Mouse (Mus musculus): ENCODE measurements around the gene Kcnj12. TPM values are rescaled to one million over a fixed set of nuclear protein-coding genes. Genes with fewer than 3 reads are reported as not detected.

Gene Kcnj12
- polyA plus RNA-seq, 1 experiment, result 0.81 TPM

- H3K36me3 ChIP-seq (ENCODE audit: control insufficient read depth, insufficient read depth, low read length), result no peaks in the 10 kb centered on the region
- no peaks in the 10 kb centered on the region for H3K27me3 ChIP-seq (ENCODE audit: control insufficient read depth, insufficient read depth, low read length)
- WGBS, result 2% methylated on average over 8 of the region's 8 CpGs
- no peak for TF ChIP-seq CTCF (IDR thresholded peaks at IDR 0.05; ENCODE audit: extremely low read depth, insufficient read length, insufficient replicate concordance, low read depth, low read length)
- TF ChIP-seq POLR2A (IDR thresholded peaks at IDR 0.05; ENCODE audit: low read depth, low read length), result no peak
- H3K4me3 ChIP-seq (ENCODE audit: low read depth, low read length), result no peak overlapping the region
- H3K27ac ChIP-seq (ENCODE audit: insufficient read depth, low read depth, low read length), result no peak overlapping the region
- H3K4me1 ChIP-seq (ENCODE audit: control insufficient read depth, insufficient read depth, insufficient read length, low read length), result peaks cover 2% of the 10 kb centered on the region; the same call in 1 of the 2 replicates
Observed at GRCm38 (mm10) chr11:61042593-61042992, 20.2 kb downstream of the Kcnj12 start.

GRCm38 (mm10) chr11:61043055-61043992 lies 21.0 kb downstream of the Kcnj12 start:
- no peak overlapping the region for H3K27ac ChIP-seq (ENCODE audit: insufficient read depth, low read depth, low read length)
- H3K4me1 ChIP-seq (ENCODE audit: control insufficient read depth, insufficient read depth, insufficient read length, low read length), result peaks cover 2% of the 10 kb centered on the region; the same call in 1 of the 2 replicates
- no peak overlapping the region for H3K4me3 ChIP-seq (ENCODE audit: low read depth, low read length)
- TF ChIP-seq CTCF (IDR thresholded peaks at IDR 0.05; ENCODE audit: extremely low read depth, insufficient read length, insufficient replicate concordance, low read depth, low read length) (no peak), POLR2A (IDR thresholded peaks at IDR 0.05; ENCODE audit: low read depth, low read length) (no peak)
- H3K36me3 ChIP-seq (ENCODE audit: control insufficient read depth, insufficient read depth, low read length), result no peaks in the 10 kb centered on the region
- H3K27me3 ChIP-seq (ENCODE audit: control insufficient read depth, insufficient read depth, low read length), result no peaks in the 10 kb centered on the region
- WGBS, result 63% methylated on average over 12 of the region's 12 CpGs

- Histone ChIP-seq H3K27me3 (ENCODE audit: control insufficient read depth, insufficient read depth, low read length) (no peaks in the 10 kb centered on the region), H3K36me3 (ENCODE audit: control insufficient read depth, insufficient read depth, low read length) (no peaks in the 10 kb centered on the region), H3K27ac (ENCODE audit: insufficient read depth, low read depth, low read length) (no peak overlapping the region), H3K4me1 (ENCODE audit: control insufficient read depth, insufficient read depth, insufficient read length, low read length) (peaks cover 2% of the 10 kb centered on the region; the same call in 1 of the 2 replicates), H3K4me3 (ENCODE audit: low read depth, low read length) (no peak overlapping the region)
- no peak for TF ChIP-seq CTCF (IDR thresholded peaks at IDR 0.05; ENCODE audit: extremely low read depth, insufficient read length, insufficient replicate concordance, low read depth, low read length)
- no peak for TF ChIP-seq POLR2A (IDR thresholded peaks at IDR 0.05; ENCODE audit: low read depth, low read length)
- 82% methylated on average over 5 of the region's 5 CpGs for WGBS
Observed at GRCm38 (mm10) chr11:61044741-61045140, 22.4 kb downstream of the Kcnj12 start.

GRCm38 (mm10) chr11:61047441-61047840 lies 25.1 kb downstream of the Kcnj12 start:
- Histone ChIP-seq H3K4me3 (ENCODE audit: low read depth, low read length) (no peak overlapping the region), H3K27me3 (ENCODE audit: control insufficient read depth, insufficient read depth, low read length) (no peaks in the 10 kb centered on the region), H3K36me3 (ENCODE audit: control insufficient read depth, insufficient read depth, low read length) (no peaks in the 10 kb centered on the region), H3K4me1 (ENCODE audit: control insufficient read depth, insufficient read depth, insufficient read length, low read length) (peaks cover 2% of the 10 kb centered on the region; the same call in 1 of the 2 replicates), H3K27ac (ENCODE audit: insufficient read depth, low read depth, low read length) (no peak overlapping the region)
- 69% methylated on average over 5 of the region's 5 CpGs for WGBS
- TF ChIP-seq CTCF (IDR thresholded peaks at IDR 0.05; ENCODE audit: extremely low read depth, insufficient read length, insufficient replicate concordance, low read depth, low read length) (no peak), POLR2A (IDR thresholded peaks at IDR 0.05; ENCODE audit: low read depth, low read length) (no peak)

DNA sequence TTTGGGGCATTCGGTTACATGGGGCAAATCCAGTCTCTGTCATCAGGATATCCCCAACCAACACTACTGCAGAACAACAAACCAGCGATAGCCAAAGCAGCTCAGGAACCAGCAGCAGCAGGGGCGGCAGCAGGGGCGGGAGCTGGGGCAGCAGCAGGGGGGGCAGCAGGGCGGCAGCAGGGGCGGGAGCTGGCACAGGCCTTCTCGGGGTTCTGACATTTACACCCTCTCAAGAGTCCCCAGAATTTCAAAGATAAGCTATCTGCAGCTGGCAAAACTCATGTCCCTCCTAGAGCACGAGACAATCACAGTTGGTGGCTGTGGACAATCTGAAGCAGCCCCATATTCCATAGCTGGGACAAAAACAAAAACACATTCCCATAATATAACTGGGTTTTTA lies 28.8 kb downstream of the Kcnj12 start:
- TF ChIP-seq CTCF (IDR thresholded peaks at IDR 0.05; ENCODE audit: extremely low read depth, insufficient read length, insufficient replicate concordance, low read depth, low read length) (no peak), POLR2A (IDR thresholded peaks at IDR 0.05; ENCODE audit: low read depth, low read length) (no peak)
- H3K4me1 ChIP-seq (ENCODE audit: control insufficient read depth, insufficient read depth, insufficient read length, low read length), result no peaks in the 10 kb centered on the region
- no peak overlapping the region for H3K27ac ChIP-seq (ENCODE audit: insufficient read depth, low read depth, low read length)
- H3K4me3 ChIP-seq (ENCODE audit: low read depth, low read length), result no peak overlapping the region
- H3K27me3 ChIP-seq (ENCODE audit: control insufficient read depth, insufficient read depth, low read length), result no peaks in the 10 kb centered on the region
- WGBS, result 33% methylated on average over 8 of the region's 8 CpGs
- H3K36me3 ChIP-seq (ENCODE audit: control insufficient read depth, insufficient read depth, low read length), result no peaks in the 10 kb centered on the region

DNA sequence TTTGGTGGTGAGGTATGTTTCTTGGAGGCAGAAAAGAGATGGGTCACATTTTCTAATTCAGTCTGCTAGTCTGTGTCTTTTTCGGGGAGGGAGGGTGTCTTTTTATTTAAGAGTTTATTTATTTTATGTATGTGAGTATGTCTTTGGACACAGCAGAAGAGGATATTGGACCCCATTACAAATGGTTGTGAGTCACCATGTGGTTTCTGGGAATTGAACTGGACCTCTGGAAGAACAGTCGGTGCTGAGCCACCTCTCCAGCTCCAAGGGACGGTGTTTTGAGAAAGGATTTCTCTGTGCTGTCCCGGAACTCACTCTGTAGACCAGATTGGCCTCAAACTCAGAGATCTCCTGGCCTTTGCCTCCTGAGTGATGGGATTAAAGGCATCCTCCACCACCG lies 34.5 kb downstream of the Kcnj12 start:
- Histone ChIP-seq H3K27ac (ENCODE audit: insufficient read depth, low read depth, low read length) (peak overlapping the region; percentile 15; the same call in 1 of the 2 replicates), H3K27me3 (ENCODE audit: control insufficient read depth, insufficient read depth, low read length) (no peaks in the 10 kb centered on the region), H3K36me3 (ENCODE audit: control insufficient read depth, insufficient read depth, low read length) (no peaks in the 10 kb centered on the region), H3K4me3 (ENCODE audit: low read depth, low read length) (no peak overlapping the region), H3K4me1 (ENCODE audit: control insufficient read depth, insufficient read depth, insufficient read length, low read length) (peaks cover 5% of the 10 kb centered on the region; the same call in 1 of the 2 replicates)
- TF ChIP-seq CTCF (IDR thresholded peaks at IDR 0.05; ENCODE audit: extremely low read depth, insufficient read length, insufficient replicate concordance, low read depth, low read length), result no peak
- TF ChIP-seq POLR2A (IDR thresholded peaks at IDR 0.05; ENCODE audit: low read depth, low read length), result no peak
- WGBS, result 77% methylated on average over 5 of the region's 5 CpGs

Measured in small intestine, adult 2 months (tissue).